Mouse (Mus musculus): Measurements from ENCODE around the gene Uvrag.
A peak's percentile ranks its signal among the peaks of the same experiment; 100 is the strongest.

The Uvrag gene

GRCm38 (mm10) chr7:99140984-99141918 lies at the start of gene Uvrag:
Gene Uvrag, minus strand, starts transcription at chr7:99141141.
- peak; percentile 99 to 100 for DNase-seq

- DNase-seq, result no peak
These were observed 48.9 kb upstream of the Uvrag start for GRCm38 (mm10) chr7:99189885-99190284.

DNA sequence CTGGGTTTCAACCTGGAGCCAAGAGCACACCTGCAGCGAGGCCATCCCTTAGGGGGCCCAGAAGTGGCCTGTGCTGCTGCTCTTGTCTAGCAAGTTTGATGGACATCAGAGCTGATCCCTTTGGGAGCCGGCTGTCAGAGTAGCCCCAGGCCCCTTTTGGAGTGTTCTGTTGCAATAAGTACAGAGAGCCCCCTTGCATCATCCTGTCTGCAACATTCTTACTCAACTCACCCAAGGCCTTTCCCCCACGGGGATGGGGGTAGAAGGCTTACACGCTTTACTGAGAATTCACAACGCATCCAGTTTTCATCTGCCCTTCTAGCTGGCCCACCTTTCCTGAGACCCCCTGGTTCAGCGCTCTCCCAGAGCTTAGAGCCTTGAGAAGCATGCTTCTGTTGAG lies 47.7 kb upstream of the Uvrag start:
- DNase-seq, result no peak

- no peak for DNase-seq
These were observed 46.5 kb upstream of the Uvrag start for GRCm38 (mm10) chr7:99187451-99187850.

DNA sequence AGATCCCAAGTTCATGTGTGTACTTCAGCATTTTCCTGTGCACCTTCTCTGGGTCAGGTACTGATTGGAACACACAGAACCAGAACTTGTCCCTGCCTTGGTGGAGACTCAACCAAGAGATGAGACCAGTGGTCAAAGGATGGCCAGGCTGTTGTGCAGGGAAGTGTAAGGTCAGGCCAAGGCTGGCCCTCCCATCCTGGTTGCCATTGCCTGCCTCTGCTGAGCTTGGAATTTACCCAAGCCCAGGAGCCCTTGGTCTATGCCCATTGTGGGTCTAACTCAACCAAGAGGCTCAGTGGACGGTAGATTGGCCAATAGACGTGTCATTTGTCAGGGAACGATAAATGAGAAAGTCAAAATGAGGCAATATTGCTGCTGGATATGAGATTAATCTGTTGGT lies 44.5 kb upstream of the Uvrag start:
- DNase-seq, result no peak

DNA sequence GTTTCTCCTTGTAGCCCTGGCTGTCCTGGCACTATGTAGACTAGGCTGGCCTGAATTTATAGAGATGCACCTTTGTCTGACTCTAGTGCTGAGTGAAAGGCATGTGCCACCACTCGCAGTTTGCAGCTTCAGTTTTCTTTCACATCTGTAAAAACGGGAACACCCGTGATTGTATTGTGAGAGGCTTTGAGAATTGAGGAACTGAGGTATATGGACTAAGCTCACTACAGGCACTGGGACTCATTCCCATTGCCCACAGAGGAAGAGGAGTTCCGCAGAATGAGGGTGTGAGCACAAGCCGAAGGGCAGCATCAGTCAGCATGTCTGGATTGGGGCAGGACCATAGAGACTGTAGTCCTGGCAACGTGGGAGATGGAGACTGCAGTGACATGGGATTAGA lies 42.8 kb upstream of the Uvrag start:
- DNase-seq, result no peak

- DNase-seq, result peak; percentile 95 to 97
These were observed 41.7 kb upstream of the Uvrag start, which contains the start of gene Dgat2 for GRCm38 (mm10) chr7:99182432-99183172. Gene Dgat2, minus strand, starts transcription at chr7:99182719.

GRCm38 (mm10) chr7:99181619-99182431 lies 40.9 kb upstream of the Uvrag start:
- peak in 1 of 2 experiments; percentile 26 for DNase-seq

DNA sequence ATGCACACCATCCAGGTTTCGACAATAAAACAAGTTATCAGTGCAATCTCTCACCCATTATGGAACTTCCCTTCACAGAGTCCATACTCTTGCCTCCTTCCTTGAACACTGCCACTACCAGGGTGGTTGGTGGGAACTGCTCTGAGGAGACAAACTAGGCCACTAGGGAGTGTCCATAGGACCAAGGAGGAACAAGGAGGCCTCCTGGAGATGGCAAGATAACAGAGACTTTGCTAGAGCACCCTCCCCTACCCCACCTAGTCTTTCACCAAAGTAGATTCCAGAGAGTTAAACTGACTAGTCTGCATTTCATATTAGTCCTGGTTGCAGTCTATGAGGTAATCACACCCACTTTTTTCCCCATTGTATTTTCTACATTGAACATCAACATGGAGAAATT lies 39.2 kb upstream of the Uvrag start:
- no peak for DNase-seq

DNA sequence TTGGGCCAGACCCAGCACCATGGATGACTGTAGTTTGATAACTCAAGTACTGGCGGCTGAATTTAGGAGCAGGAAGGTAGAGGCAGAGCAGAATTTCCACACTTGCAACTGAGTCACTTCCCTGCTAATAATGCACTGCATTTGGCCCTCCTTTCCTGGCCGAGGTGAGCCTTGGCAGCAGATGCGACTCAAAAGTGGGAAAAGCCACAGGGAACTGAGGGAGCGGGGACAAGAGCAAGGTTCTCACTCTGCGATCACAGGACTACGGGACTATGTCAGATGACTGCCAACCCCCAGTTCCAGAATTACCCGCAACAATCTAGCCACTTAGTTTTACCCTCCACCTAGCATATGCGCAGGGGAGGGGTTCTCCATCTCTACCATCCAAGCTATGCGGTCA lies 38.3 kb upstream of the Uvrag start:
- peak; percentile 27 to 32 for DNase-seq

DNA sequence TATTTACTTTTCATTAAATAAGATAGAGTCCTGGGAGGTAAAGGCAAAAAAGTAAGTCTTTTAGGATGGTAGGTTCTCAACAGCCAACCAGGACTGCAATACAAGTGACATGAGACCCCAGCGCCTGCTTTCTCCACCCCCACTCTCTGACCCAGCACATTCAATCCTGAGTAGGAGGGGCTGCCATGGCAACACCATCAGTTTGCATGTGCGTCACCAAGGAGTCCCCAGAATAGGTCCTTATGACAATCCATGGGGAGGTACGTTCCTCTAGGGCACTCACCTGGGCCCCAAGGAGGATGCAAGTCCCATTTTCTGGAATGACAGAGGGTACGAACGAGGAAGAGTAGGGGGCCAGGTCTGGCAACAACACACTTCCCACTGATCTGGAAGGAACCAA lies 36.4 kb upstream of the Uvrag start:
- DNase-seq, result no peak

- no peak for DNase-seq
These were observed 34.7 kb upstream of the Uvrag start for GRCm38 (mm10) chr7:99175666-99176065.

- DNase-seq, result no peak
These were observed 34.2 kb upstream of the Uvrag start for GRCm38 (mm10) chr7:99175118-99175517.

GRCm38 (mm10) chr7:99174006-99174405 lies 33.1 kb upstream of the Uvrag start:
- no peak for DNase-seq

DNA sequence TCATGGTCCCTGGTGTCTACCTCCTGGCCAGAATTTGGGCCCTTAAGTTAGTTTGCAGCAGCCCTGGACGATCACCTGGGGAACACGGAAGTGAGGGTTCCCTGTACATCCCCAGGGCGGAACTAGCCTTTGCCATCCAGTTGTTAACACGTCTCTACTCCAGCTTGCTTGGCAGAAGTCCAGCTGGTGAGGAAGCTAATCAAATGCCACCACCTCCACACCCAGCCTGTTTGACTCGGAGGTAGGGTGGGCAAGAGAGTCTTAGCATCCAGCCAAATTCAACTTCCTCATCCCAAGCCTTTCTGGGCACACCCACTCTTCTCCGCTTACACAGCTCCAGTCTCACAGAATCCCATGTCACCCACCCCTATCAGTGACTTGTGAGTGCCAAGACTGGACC lies 32.0 kb upstream of the Uvrag start:
- DNase-seq, result no peak

DNA sequence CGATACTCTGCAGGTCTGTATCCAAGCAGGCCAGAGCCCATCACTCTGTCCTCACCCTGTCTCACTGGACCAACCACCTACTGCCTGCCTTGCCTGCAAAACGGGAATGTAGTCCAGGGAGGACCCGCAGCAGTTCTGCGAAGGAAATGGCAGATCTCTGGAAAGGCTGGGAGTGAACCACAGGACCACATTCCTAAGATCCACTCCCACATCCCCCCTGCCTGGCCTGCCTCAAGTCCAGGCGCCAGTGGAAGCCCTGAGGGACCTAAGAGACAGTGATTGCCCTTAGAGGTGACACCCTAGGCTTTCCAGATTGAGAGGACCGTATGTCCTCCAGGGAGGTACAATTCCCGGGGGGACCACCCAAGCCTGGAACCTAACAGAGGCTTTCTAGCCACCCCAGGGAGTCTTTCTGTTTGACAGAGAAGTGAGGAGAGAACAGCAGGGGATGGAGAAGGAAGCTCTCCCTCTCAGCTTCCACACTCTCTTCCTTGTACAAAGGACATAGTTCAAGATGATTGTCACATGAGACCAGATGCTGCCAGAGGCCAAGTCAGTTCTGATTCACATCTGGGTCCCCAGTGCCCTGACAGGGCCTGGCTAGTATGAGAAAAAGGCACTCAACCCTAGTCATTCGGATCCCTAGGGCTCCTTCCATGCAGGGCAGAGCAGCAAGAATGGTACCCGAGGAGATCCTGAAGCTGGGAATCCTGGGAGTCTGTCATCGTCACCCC lies 31.0 kb upstream of the Uvrag start:
- DNase-seq, result no peak

DNA sequence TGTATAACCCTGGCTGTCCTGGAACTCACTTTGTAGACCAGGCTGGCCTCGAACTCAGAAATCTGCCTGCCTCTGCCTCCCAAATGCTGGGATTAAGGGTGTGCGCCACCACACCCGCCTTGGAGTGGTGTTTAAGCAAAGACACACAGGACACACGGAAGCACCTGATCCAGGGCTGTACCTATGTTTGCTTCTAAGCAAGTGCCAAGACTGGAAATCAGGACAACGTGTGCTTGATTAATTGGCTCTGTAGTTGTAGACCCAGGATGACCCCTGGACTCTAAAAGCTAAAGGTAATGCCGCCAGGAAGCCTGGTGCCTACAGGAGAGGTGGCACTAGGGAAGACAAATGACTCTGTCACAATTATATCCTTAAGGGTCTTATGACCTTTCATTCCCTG lies 29.6 kb upstream of the Uvrag start:
- DNase-seq, result no peak

DNA sequence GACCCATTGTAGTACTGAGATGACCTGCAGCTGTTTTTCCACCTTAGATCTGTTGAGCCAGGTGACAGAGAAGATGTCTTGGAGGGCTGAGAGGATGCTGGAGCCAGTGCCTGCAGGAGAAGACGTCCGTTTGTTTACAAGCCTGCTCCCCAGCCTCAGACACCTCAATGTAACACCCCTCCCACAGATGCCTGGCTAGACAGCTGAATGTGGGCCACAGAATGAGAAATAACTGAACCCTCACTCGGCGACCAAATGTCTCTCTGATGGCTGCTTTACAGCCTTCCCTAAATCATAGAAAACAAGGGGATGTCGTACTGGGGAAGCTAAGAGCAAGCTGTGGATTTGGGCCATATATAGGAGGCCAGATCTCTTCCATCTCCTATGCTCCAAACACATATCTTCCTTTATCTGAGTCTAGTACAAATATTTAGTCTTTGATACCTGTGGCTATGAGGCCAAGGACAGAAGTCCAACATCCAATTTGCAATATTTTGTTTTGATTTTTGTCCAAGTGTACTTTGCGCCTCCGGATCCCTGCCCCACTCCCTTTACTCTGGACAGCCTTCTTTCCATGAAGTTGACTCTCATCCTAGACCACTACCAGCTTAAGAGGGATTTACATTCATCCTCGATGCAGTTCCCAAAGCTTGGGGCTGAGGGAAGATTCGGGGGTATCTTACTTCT lies 28.9 kb upstream of the Uvrag start:
- DNase-seq, result no peak

GRCm38 (mm10) chr7:99168756-99169155 lies 27.8 kb upstream of the Uvrag start:
- DNase-seq, result no peak

DNA sequence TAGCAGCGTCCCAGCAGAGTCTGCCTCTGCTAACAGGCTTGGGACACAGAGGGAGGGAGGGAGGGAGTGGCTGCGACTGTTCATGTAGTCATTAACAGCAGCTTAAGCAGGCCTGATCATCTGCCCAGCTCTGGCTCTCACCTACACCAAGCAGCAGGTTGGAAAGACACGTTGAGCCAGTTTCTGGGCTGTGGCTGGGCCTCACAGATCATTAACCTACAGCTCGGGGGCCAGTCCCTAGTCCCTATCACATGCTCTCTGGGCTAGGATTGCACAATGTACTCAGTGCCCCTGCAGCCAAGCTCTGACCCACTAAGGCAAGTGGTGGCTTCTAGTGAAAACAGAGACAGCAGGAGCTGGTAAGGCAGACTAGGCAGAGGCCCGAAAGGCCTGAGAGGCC lies 27.0 kb upstream of the Uvrag start:
- no peak for DNase-seq

DNA sequence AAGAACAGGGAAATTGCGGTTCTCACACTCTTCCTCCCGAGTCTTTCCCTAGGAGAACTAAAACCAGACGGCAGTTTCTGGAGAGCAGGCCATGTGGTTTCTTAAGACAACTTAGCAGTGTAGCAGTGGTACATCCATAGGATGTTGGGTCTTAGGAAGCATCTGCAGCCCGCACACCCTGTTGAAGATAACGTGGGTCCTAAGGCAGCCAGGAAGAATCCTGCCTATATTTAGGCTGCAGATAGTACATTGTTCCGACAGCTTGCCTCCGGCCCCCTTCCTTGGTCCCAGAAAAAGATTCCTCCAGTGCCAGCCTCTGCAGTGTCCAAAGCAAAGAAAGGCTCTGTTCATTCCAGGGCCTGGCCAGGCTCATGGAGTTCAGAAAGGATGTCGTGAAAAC lies 25.2 kb upstream of the Uvrag start:
- no peak for DNase-seq
